In genomic region chr7:25802241-25803125, GRCm38 (mm10) we compare ENCODE assay signal across 8 mouse cellular contexts. TPM values are rescaled to one million over a fixed set of nuclear protein-coding genes. Genes with fewer than 3 reads are reported as not detected.
DNase-seq lines count a peak whose midpoint lies in the region; ATAC-seq and TF ChIP-seq lines count a peak whose summit lies in the region.

No protein-coding gene starts in this region.

- H3K4me2 ChIP-seq in forebrain, postnatal 0 days (ENCODE audit: low read depth), result no peak overlapping the region
- no peak overlapping the region for H3K4me2 ChIP-seq in forebrain, embryonic 16.5 days (ENCODE audit: low read length)
- 0 out of 2 replicates have a peak overlapping the region, but pooled peaks have one; percentile 11 for H3K4me2 ChIP-seq in hindbrain, embryonic 11.5 days (replicated peaks; ENCODE audit: low read depth, low read length)
- peak overlapping the region; percentile 40 for H3K4me2 ChIP-seq in limb, embryonic 15.5 days

- H3K27me3 ChIP-seq in forebrain, embryonic 10.5 days (ENCODE audit: poor library complexity, severe bottlenecking), result no peaks in the 10 kb centered on the region
- no peaks in the 10 kb centered on the region for H3K27me3 ChIP-seq in forebrain, postnatal 0 days (ENCODE audit: insufficient read depth, low read length)
- no peaks in the 10 kb centered on the region for H3K27me3 ChIP-seq in forebrain, embryonic 16.5 days (replicated peaks; ENCODE audit: control insufficient read depth, insufficient read depth, low read length)
- no peaks in the 10 kb centered on the region for H3K27me3 ChIP-seq in hindbrain, embryonic 11.5 days (ENCODE audit: control insufficient read depth, insufficient read depth, low read length)
- H3K27me3 ChIP-seq in limb, embryonic 15.5 days, result no peaks in the 10 kb centered on the region

- H3K9me3 ChIP-seq in forebrain, embryonic 10.5 days, result peaks cover 5% of the 10 kb centered on the region; the same call in 1 of the 2 replicates
- no peaks in the 10 kb centered on the region for H3K9me3 ChIP-seq in forebrain, postnatal 0 days (ENCODE audit: low read length)
- no peaks in the 10 kb centered on the region; the same call in 1 of the 2 replicates for H3K9me3 ChIP-seq in forebrain, embryonic 16.5 days (ENCODE audit: control insufficient read depth, low read length)
- H3K9me3 ChIP-seq in hindbrain, embryonic 11.5 days (ENCODE audit: control insufficient read depth, low read length), result no peaks in the 10 kb centered on the region
- H3K9me3 ChIP-seq in limb, embryonic 15.5 days, result no peaks in the 10 kb centered on the region

- no peak for ATAC-seq in forebrain, postnatal 0 days
- no peak for ATAC-seq in forebrain, embryonic 16.5 days
- no peak for ATAC-seq in hindbrain, embryonic 11.5 days (ENCODE audit: low FRiP score)
- peak; percentile 81; the same call in 1 of the 2 replicates for ATAC-seq in limb, embryonic 15.5 days (ENCODE audit: insufficient number of reproducible peaks, low FRiP score, low TSS enrichment, low read depth)

- H3K27ac ChIP-seq in forebrain, embryonic 10.5 days, result peak overlapping the region; percentile 75
- no peak overlapping the region for H3K27ac ChIP-seq in forebrain, postnatal 0 days (ENCODE audit: low read depth, low read length)
- no peak overlapping the region for H3K27ac ChIP-seq in forebrain, embryonic 16.5 days (ENCODE audit: low read length)
- no peak overlapping the region for H3K27ac ChIP-seq in hindbrain, embryonic 11.5 days (ENCODE audit: low read depth, low read length)
- peak overlapping the region; percentile 83 for H3K27ac ChIP-seq in limb, embryonic 15.5 days

- peaks cover 15% of the 10 kb centered on the region for H3K4me1 ChIP-seq in forebrain, embryonic 10.5 days
- H3K4me1 ChIP-seq in forebrain, postnatal 0 days (ENCODE audit: insufficient read depth), result peaks cover 3% of the 10 kb centered on the region; the same call in 1 of the 2 replicates
- 0 out of 2 replicates have a peak, but pooled peaks cover 4% of the 10 kb centered on the region for H3K4me1 ChIP-seq in forebrain, embryonic 16.5 days (replicated peaks; ENCODE audit: control insufficient read depth, insufficient read depth, low read length)
- peaks cover 2% of the 10 kb centered on the region; the same call in 1 of the 2 replicates for H3K4me1 ChIP-seq in hindbrain, embryonic 11.5 days (replicated peaks; ENCODE audit: control insufficient read depth, insufficient read depth, low read length)
- peaks cover 26% of the 10 kb centered on the region for H3K4me1 ChIP-seq in limb, embryonic 15.5 days

- H3K9ac ChIP-seq in forebrain, postnatal 0 days, result no peak overlapping the region
- 0 out of 2 replicates have a peak overlapping the region, but pooled peaks have one; percentile 5 for H3K9ac ChIP-seq in forebrain, embryonic 16.5 days (replicated peaks; ENCODE audit: low read depth, low read length)
- no peak overlapping the region for H3K9ac ChIP-seq in hindbrain, embryonic 11.5 days (ENCODE audit: low read depth, low read length)
- no peak overlapping the region for H3K9ac ChIP-seq in limb, embryonic 15.5 days

- H3K36me3 ChIP-seq in forebrain, embryonic 10.5 days (replicated peaks), result no peaks in the 10 kb centered on the region
- no peaks in the 10 kb centered on the region for H3K36me3 ChIP-seq in forebrain, postnatal 0 days (ENCODE audit: insufficient read depth)
- H3K36me3 ChIP-seq in forebrain, embryonic 16.5 days (ENCODE audit: control insufficient read depth, insufficient read depth), result no peaks in the 10 kb centered on the region
- no peaks in the 10 kb centered on the region for H3K36me3 ChIP-seq in hindbrain, embryonic 11.5 days (ENCODE audit: control insufficient read depth, insufficient read depth, low read length)
- H3K36me3 ChIP-seq in limb, embryonic 15.5 days, result no peaks in the 10 kb centered on the region

- H3K4me3 ChIP-seq in forebrain, embryonic 10.5 days, result peak overlapping the region; percentile 35
- no peak overlapping the region for H3K4me3 ChIP-seq in forebrain, postnatal 0 days (ENCODE audit: low read depth, low read length)
- H3K4me3 ChIP-seq in forebrain, embryonic 16.5 days (replicated peaks; ENCODE audit: low read length), result no peak overlapping the region
- H3K4me3 ChIP-seq in hindbrain, embryonic 11.5 days (ENCODE audit: low read depth, low read length), result no peak overlapping the region
- H3K4me3 ChIP-seq in limb, embryonic 15.5 days, result peak overlapping the region; percentile 15

- no peak for TF ChIP-seq CTCF in forebrain, postnatal 0 days (IDR thresholded peaks at IDR 0.05; ENCODE audit: low read depth)

- peak; percentile 51 for DNase-seq in forebrain, embryonic 10.5 days (ENCODE audit: extremely low spot score, low spot score)
- no peak for DNase-seq in forebrain, postnatal 0 days
- DNase-seq in hindbrain, embryonic 11.5 days (ENCODE audit: low spot score), result peak; percentile 56
- peak; percentile 72 for DNase-seq in ovary, postnatal 14 days (ENCODE audit: low spot score)
- DNase-seq in cerebellum, adult 11 months, result no peak
- no peak for DNase-seq in spleen, postnatal 36 days (ENCODE audit: low spot score in 2 of 2)

- WGBS in forebrain, embryonic 10.5 days, result 32% methylated on average over 24 of the region's 24 CpGs
- WGBS in forebrain, postnatal 0 days, result 36% methylated on average over 24 of the region's 24 CpGs
- WGBS in forebrain, embryonic 16.5 days, result 37% methylated on average over 24 of the region's 24 CpGs
- 33% methylated on average over 24 of the region's 24 CpGs for WGBS in hindbrain, embryonic 11.5 days
- 21% methylated on average over 24 of the region's 24 CpGs for WGBS in limb, embryonic 15.5 days

RNA-seq across cellular contexts. Expression of gene Axl, which starts 14.0 kb away (rescaled TPM):
- polyA plus RNA-seq in forebrain, embryonic 10.5 days (2016; fragmentation: Nextera tagmentation; extraction: Ambion mirVana), result 19.3 and 19.5 TPM in 2 replicates
- 15.8 and 17.7 TPM in 2 replicates for total RNA-seq in forebrain, postnatal 0 days (2014; rRNA removed)
- 14.6 and 16.1 TPM in 2 replicates for polyA plus RNA-seq in forebrain, postnatal 0 days (2015; fragmentation: Nextera tagmentation; extraction: Ambion mirVana)
- polyA plus RNA-seq in forebrain, embryonic 16.5 days (2015; fragmentation: Nextera tagmentation; extraction: Ambion mirVana), result 14.6 and 15.9 TPM in 2 replicates
- 15.0 and 19.4 TPM in 2 replicates for polyA plus RNA-seq in hindbrain, embryonic 11.5 days (2014; fragmentation: Nextera tagmentation; extraction: Ambion mirVana)
- 131 and 133 TPM in 2 replicates for polyA plus RNA-seq in limb, embryonic 15.5 days (2015; fragmentation: Nextera tagmentation; extraction: Ambion mirVana)

RNA-seq across cellular contexts. Expression of gene Cyp2s1, which starts 14.2 kb away (rescaled TPM):
- 0.17 and 0.28 TPM in 2 replicates for polyA plus RNA-seq in forebrain, embryonic 10.5 days (2016; fragmentation: Nextera tagmentation; extraction: Ambion mirVana)
- total RNA-seq in forebrain, postnatal 0 days (2014; rRNA removed), result 1.2 and 2.0 TPM in 2 replicates
- polyA plus RNA-seq in forebrain, postnatal 0 days (2015; fragmentation: Nextera tagmentation; extraction: Ambion mirVana), result 1.4 and 1.9 TPM in 2 replicates
- polyA plus RNA-seq in forebrain, embryonic 16.5 days (2015; fragmentation: Nextera tagmentation; extraction: Ambion mirVana), result 1.0 and 1.1 TPM in 2 replicates
- 0.69 and 0.95 TPM in 2 replicates for polyA plus RNA-seq in hindbrain, embryonic 11.5 days (2014; fragmentation: Nextera tagmentation; extraction: Ambion mirVana)
- 3.0 and 3.9 TPM in 2 replicates for polyA plus RNA-seq in limb, embryonic 15.5 days (2015; fragmentation: Nextera tagmentation; extraction: Ambion mirVana)

RNA-seq across cellular contexts. Expression of gene Hnrnpul1, which starts 47.9 kb away (rescaled TPM):
- 59.2 and 60.5 TPM in 2 replicates for polyA plus RNA-seq in forebrain, embryonic 10.5 days (2016; fragmentation: Nextera tagmentation; extraction: Ambion mirVana)
- total RNA-seq in forebrain, postnatal 0 days (2014; rRNA removed), result 110 and 144 TPM in 2 replicates
- 47.3 and 47.9 TPM in 2 replicates for polyA plus RNA-seq in forebrain, postnatal 0 days (2015; fragmentation: Nextera tagmentation; extraction: Ambion mirVana)
- 44.2 and 46.6 TPM in 2 replicates for polyA plus RNA-seq in forebrain, embryonic 16.5 days (2015; fragmentation: Nextera tagmentation; extraction: Ambion mirVana)
- polyA plus RNA-seq in hindbrain, embryonic 11.5 days (2014; fragmentation: Nextera tagmentation; extraction: Ambion mirVana), result 68.1 and 70.1 TPM in 2 replicates
- 46.3 and 53.7 TPM in 2 replicates for polyA plus RNA-seq in limb, embryonic 15.5 days (2015; fragmentation: Nextera tagmentation; extraction: Ambion mirVana)

Comparison
In these comparisons a context has a peak if more than half of its experiments do, and no peak if none do; other contexts are left out.
1. DNase-seq: peak in forebrain, embryonic 10.5 days (single experiment), hindbrain, embryonic 11.5 days (single experiment) and ovary, postnatal 14 days (single experiment); none in forebrain, postnatal 0 days (single experiment), cerebellum, adult 11 months (single experiment) and spleen, postnatal 36 days (0 of 2).
2. H3K27ac ChIP-seq: peak in forebrain, embryonic 10.5 days (single experiment) and limb, embryonic 15.5 days (single experiment); none in forebrain, postnatal 0 days (single experiment), forebrain, embryonic 16.5 days (single experiment) and hindbrain, embryonic 11.5 days (single experiment).
3. H3K4me3 ChIP-seq: peak in forebrain, embryonic 10.5 days (single experiment) and limb, embryonic 15.5 days (single experiment); none in forebrain, postnatal 0 days (single experiment), forebrain, embryonic 16.5 days (single experiment) and hindbrain, embryonic 11.5 days (single experiment).
4. H3K4me2 ChIP-seq: peak in hindbrain, embryonic 11.5 days (single experiment) and limb, embryonic 15.5 days (single experiment); none in forebrain, postnatal 0 days (single experiment) and forebrain, embryonic 16.5 days (single experiment).